ENCODE assay signal across 1 mouse cellular context in genomic region chr8:87569203-87569602, GRCm38 (mm10).
TF ChIP-seq lines count a peak whose summit lies in the region.

No protein-coding gene starts in this region.

TF ChIP-seq in CH12.LX, 34 proteins besides CTCF, POLR2A, EP300 and RAD21 (continued from another document):
- no peak for TF ChIP-seq SMC3 (IDR thresholded peaks at IDR 0.05; ENCODE audit: low read depth, low read length)
- no peak for TF ChIP-seq IRF4 (IDR thresholded peaks at IDR 0.05; ENCODE audit: low read depth, low read length)
- no peak for TF ChIP-seq MEF2A (IDR thresholded peaks at IDR 0.05; ENCODE audit: borderline replicate concordance, low read depth, low read length)
